Mouse (Mus musculus): Measurements from ENCODE around the gene Hsd3b6. TPM values are rescaled to one million over a fixed set of nuclear protein-coding genes. Genes with fewer than 3 reads are reported as not detected.
"Not testable (repeated sequence)": the region's sequence is repeated elsewhere in the genome, so short reads cannot be mapped to it uniquely, and the experiment has no call there.

Hsd3b6 gene
- total RNA-seq (2021) = not detected

GRCm38 (mm10) chr3:98814101-98814670 is at the start of gene Hsd3b6:
Gene Hsd3b6 (minus strand): TSS chr3:98814443.
- intact Hi-C loops (cut with DNase I) = loop anchor here (5.0 kb wide), 1 partner anchor 97 kb away; no protein-coding TSS in a partner anchor
- DNase-seq (ENCODE audit: low spot score) = no peak

GRCm38 (mm10) chr3:98862800-98863199 is 48.6 kb upstream of the Hsd3b6 start:
- intact Hi-C loops (cut with DNase I) = no loop called here
- DNase-seq (ENCODE audit: low spot score) = no peak

- DNase-seq (ENCODE audit: low spot score) = no peak
- intact Hi-C loops (cut with DNase I) = no loop called here
Measured at GRCm38 (mm10) chr3:98859576-98859975, 45.3 kb upstream of the Hsd3b6 start, which contains the start of gene Hsd3b1. Gene Hsd3b1 (minus strand): TSS chr3:98859794.

- intact Hi-C loops (cut with DNase I) = no loop called here
- DNase-seq (ENCODE audit: low spot score) = no peak
Measured at GRCm38 (mm10) chr3:98858051-98858450, 43.8 kb upstream of the Hsd3b6 start.

GRCm38 (mm10) chr3:98856892-98857291 is 42.6 kb upstream of the Hsd3b6 start:
- intact Hi-C loops (cut with DNase I) = no loop called here
- no peak for DNase-seq (ENCODE audit: low spot score)

GRCm38 (mm10) chr3:98855160-98855559 is 40.9 kb upstream of the Hsd3b6 start:
- no peak for DNase-seq (ENCODE audit: low spot score)

GRCm38 (mm10) chr3:98853685-98854084 is 39.4 kb upstream of the Hsd3b6 start:
- intact Hi-C loops (cut with DNase I) = no loop called here
- DNase-seq (ENCODE audit: low spot score) = no peak

More at GRCm38 (mm10) chr3:98855160-98855559, 40.9 kb upstream of the Hsd3b6 start:
- intact Hi-C loops (cut with DNase I) = no loop called here

- intact Hi-C loops (cut with DNase I) = no loop called here
- DNase-seq (ENCODE audit: low spot score) = no peak
Measured at GRCm38 (mm10) chr3:98853051-98853450, 38.8 kb upstream of the Hsd3b6 start.

- intact Hi-C loops (cut with DNase I) = no loop called here
- no peak for DNase-seq (ENCODE audit: low spot score)
Measured at GRCm38 (mm10) chr3:98852631-98853030, 38.4 kb upstream of the Hsd3b6 start.

GRCm38 (mm10) chr3:98851853-98852252 is 37.6 kb upstream of the Hsd3b6 start:
- intact Hi-C loops (cut with DNase I) = no loop called here
- DNase-seq (ENCODE audit: low spot score) = no peak

GRCm38 (mm10) chr3:98850262-98850661 is 36.0 kb upstream of the Hsd3b6 start:
- intact Hi-C loops (cut with DNase I) = no loop called here
- DNase-seq (ENCODE audit: low spot score) = no peak

- no peak for DNase-seq (ENCODE audit: low spot score)
- intact Hi-C loops (cut with DNase I) = no loop called here
Measured at GRCm38 (mm10) chr3:98848898-98849297, 34.7 kb upstream of the Hsd3b6 start.

GRCm38 (mm10) chr3:98812653-98813052 is 1.6 kb downstream of the Hsd3b6 start:
- DNase-seq (ENCODE audit: low spot score) = not testable (repeated sequence)
- intact Hi-C loops (cut with DNase I) = loop anchor here (5.0 kb wide), 1 partner anchor 95 kb away; no protein-coding TSS in a partner anchor

- intact Hi-C loops (cut with DNase I); DNase-seq (ENCODE audit: low spot score): not testable (repeated sequence)
Measured at GRCm38 (mm10) chr3:98805032-98805431, 9.2 kb downstream of the Hsd3b6 start.

GRCm38 (mm10) chr3:98786551-98786950 is 27.7 kb downstream of the Hsd3b6 start:
- DNase-seq (ENCODE audit: low spot score) = no peak
- intact Hi-C loops (cut with DNase I) = no loop called here

- DNase-seq (ENCODE audit: low spot score) = no peak
- intact Hi-C loops (cut with DNase I) = no loop called here
Measured at GRCm38 (mm10) chr3:98782181-98782868, 31.9 kb downstream of the Hsd3b6 start.

GRCm38 (mm10) chr3:98780921-98781320 is 33.3 kb downstream of the Hsd3b6 start:
- intact Hi-C loops (cut with DNase I) = no loop called here
- no peak for DNase-seq (ENCODE audit: low spot score)

- intact Hi-C loops (cut with DNase I) = no loop called here
- DNase-seq (ENCODE audit: low spot score) = no peak
Measured at GRCm38 (mm10) chr3:98764155-98764554, 50.1 kb downstream of the Hsd3b6 start.

- intact Hi-C loops (cut with DNase I) = no loop called here
- DNase-seq (ENCODE audit: low spot score) = no peak
Measured at GRCm38 (mm10) chr3:98756836-98757235, 57.4 kb downstream of the Hsd3b6 start.

All from heart, postnatal 25 days (tissue).